Mouse (Mus musculus): Measurements from ENCODE around the gene Prkce.

Gene Prkce

DNA sequence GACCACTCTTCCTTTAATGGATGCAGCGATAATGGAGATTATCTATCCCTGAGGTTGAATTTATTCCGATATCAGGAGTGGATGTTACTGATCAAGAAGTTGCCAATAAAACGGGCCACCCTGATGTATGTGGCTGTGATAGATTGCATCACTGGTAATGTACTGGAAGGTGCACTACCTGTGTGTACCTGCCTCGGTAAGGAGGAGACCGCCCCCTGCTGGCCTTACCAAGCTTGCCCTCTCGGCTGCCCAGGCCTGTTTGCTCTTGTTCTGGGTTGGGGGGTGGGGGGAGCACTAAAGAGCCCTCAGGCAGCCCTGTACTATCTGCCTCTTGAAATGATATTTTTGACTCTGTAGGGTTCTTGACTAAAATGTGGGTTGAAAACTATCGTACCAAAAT lies 48.2 kb downstream of the Prkce start:
- in situ Hi-C loops (cut with MboI, MseI) = no loop called here

DNA sequence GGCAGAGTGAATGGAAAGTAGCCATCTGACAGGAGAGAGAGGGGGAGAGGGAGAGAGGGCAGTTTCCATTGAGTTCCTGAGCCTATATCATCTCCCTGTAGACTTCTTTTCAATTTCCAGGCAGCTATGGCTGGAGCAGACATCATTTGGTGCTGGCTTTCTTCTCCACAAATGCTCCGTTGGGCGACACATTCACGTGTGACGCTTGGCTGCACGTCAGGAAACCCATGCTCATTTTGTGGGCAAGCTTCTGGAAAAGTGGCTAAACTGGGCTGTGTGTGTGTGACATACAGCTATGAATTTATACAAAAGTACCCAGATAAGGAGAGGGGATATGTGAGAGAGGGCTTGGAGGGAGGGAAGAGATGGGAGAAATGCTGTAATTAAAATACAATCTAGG lies 49.9 kb downstream of the Prkce start:
- in situ Hi-C loops (cut with MboI, MseI) = no loop called here

DNA sequence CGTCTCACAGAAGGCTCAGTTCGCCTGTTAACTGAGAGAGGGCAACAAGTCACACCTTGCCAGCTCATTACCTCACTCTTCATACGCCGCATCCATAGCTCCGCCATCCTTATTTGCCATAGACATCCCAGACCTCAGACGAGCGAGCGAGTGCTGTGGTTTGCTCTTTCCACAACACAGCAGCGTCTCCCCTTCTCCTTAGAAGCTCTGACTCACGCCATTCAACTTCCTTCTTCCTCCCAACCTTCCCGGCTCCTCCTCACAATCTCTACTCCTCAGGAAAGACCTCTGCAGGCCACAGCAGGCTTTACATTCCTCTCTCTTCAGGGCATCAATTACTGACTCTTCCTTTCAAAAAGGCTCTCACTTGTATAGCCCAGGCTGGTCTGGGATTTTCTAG lies 51.0 kb downstream of the Prkce start:
- in situ Hi-C loops (cut with MboI, MseI) = no loop called here

DNA sequence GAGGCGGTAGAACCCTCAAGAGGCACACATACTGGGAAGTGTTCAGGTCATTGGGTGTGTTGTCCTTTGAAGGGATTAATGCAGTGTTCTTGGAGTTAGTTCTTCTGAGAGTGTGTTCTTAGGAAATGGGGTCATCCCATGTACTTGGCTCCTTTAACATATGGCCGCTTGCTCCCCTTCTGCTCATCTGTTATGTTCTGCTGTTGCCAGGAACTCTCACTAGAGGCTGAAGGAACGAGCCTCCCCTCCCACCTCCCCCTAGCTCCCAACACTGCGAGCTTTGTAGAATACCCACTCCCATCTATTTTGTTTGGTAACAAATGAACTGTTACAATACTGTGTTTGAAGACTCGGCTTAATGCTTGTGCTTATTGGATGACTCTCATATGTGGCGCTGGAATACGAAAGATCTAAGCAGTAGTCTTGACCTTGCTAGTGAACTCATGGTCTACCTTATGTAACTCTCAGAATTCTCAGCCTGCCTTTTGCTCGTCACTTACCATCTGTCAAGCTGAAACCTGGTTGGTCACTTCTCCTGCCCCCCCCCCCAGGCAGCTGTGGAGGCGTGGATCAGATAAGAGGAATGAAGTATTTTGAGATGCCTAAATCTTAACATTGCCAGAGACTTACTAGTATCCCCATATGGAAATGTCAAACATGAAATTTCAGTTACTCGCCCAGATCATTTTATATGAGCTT lies 58.1 kb downstream of the Prkce start:
- in situ Hi-C loops (cut with MboI, MseI) = no loop called here

DNA sequence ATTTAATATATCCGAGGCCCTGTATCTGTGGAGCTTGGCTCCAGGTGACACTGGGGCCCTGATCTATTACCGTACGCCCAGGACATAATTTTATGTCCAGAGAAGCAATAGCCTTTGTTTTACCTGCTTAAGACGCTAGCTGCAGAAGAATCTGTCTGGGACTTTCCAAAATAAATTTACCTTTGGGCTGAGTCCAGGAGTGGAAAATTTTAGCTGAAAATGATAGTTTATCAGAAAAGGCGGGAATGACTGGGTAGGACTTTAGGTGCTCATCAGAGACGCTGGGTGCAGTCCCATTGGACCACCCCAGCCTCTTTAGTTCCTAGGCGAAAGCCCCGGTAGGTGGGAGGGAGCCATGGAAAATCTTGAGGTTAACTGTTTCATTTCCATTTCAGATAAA lies 58.6 kb downstream of the Prkce start:
- in situ Hi-C loops (cut with MboI, MseI) = no loop called here

DNA sequence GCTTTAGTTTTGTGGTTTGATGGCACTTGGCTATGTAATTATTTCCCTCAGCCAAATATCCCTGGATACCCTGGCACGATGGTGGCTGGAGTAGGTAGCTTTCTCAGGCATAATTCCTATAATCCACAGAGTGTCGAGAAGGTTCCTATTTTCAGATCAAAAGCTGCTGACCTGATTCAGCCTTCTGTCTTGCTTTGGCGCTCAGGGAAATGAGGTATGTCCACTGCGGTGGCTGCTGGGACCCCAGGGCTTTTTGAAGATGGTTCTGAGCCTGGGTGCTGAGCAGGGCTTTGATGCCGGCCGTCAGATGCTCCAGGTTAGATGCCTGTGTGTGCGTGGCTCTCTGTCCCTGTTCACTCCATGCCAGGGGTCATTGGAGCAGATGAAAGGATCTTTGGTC lies 59.0 kb downstream of the Prkce start:
- in situ Hi-C loops (cut with MboI, MseI) = no loop called here

DNA sequence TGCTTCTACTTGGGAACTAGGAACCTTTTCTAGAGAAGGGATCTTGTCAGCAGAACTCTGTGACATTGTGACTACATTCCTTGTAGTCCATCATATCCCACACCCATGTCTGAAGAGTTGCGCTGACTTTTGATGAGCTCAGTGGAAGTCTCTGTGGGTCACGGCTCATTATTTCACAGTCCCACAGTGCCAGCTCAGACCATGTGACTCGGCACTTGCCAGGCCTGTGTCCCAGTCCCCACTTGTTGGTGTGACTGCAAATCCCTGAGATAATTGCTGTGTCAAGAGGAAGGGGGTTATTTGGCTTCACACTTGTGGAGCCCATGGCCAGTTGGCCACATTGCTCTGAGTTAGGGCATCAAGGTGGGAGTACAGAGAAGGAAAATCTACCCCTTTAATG lies 59.8 kb downstream of the Prkce start:
- in situ Hi-C loops (cut with MboI, MseI) = no loop called here

DNA sequence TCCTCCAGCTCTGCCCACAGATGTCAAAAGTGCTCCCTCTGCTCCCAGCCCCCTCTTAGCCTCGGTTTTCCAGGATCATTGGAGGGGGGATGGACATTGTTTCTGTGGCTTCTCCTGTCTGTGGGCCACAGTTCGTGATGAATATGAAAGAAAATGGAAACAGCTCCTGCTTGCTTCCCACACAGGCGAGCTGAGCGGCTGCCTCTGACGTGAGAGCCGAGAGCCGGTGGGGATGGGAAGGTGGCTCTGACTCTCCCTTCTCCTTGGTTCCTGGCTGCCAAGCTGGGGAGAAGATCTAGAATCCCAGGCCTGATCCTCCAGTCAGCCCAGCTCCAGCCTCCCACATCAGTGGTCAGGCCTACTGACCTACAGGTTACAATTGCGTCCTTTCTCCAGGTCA lies 61.3 kb downstream of the Prkce start:
- in situ Hi-C loops (cut with MboI, MseI) = no loop called here

DNA sequence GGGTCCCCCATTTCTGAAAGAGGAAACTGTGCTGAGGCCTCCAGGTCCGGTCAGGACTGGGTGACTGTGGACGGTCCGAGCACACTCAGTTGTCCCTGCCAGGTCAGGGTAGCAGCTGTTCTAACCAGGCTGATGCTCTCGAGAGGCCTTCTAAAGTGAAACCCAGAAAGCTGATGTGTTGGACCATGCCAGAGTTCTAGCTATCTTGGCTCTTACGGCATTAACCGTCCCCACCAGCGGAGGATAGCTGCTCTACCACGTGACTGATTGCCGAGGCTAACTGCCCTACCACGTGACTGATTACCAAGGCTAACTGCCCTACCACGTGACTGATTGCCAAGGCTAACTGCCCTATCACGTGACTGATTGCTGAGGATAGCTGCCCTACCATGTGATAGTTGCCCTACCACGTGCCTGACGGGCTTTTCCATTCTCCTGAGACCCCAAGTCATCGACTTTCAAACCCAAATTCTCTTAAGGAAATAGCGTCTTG lies 62.6 kb downstream of the Prkce start:
- in situ Hi-C loops (cut with MboI, MseI) = no loop called here

DNA sequence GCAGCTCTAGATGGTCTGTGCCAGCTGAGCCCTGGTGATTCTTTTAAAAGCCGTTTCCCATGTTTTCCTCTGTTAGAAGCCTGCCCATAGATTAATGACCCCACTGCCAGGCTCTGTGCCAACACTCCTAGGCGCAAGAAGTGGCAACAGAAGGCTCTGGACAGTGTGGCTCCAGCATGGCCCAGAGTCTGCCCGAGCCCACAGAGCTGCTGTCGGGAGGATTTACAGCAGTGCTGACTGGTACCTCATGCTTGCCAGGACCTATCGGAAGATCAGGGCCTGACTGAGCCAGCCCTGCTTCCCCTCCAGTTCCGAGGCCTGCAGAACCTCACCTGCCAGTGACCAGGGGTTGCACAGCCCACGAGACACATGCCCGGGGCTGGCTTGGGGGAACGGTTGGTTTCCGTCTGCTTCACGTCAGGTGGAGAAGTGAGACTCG lies 64.2 kb downstream of the Prkce start:
- in situ Hi-C loops (cut with MboI, MseI) = no loop called here

DNA sequence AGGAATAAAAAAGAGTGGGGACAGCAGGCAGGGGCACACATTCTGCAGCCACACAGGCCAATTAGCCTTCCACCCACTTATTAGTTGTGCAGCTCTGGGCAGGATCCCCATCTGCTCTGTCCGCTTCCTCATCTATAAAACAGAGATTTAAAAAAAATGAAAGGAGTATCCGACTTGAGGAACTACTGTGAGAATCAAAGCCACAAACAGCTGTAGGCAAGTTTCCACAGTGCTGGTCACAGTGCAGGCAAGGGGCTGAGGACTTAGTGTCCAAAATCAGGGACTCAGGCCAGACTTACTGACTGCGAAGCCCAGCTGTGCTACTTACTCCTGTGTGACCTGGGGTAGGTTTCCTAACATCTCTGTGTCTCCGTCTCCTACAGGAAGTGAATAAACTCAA lies 64.7 kb downstream of the Prkce start:
- in situ Hi-C loops (cut with MboI, MseI) = no loop called here

DNA sequence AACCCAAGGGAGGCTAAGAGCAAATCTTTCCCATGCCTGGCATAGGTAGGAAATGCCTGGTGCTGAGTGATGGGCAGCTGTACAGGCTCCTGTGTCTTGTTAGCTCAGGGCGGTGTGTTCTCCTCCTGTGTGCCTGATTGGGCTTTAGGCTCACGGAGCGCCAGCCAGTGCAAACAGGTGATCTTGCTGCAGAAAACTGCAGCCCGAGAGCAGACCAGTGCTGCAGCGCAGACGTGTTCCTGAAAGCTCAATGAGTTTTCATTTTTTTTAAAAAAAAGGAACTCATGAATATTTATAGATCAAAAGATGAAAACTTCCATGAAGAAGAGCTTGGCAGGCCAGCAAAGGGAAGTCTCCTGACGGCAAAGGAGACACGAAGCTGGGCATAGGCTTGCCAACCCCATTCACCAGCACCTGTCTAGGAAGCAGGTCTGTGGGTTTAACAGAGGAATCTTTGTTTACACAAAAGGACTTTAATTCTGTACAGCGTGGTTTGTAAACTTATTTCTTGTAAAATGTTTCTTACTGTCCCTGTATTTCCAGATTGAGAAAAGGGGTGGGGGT lies 67.1 kb downstream of the Prkce start:
- in situ Hi-C loops (cut with MboI, MseI) = no loop called here

DNA sequence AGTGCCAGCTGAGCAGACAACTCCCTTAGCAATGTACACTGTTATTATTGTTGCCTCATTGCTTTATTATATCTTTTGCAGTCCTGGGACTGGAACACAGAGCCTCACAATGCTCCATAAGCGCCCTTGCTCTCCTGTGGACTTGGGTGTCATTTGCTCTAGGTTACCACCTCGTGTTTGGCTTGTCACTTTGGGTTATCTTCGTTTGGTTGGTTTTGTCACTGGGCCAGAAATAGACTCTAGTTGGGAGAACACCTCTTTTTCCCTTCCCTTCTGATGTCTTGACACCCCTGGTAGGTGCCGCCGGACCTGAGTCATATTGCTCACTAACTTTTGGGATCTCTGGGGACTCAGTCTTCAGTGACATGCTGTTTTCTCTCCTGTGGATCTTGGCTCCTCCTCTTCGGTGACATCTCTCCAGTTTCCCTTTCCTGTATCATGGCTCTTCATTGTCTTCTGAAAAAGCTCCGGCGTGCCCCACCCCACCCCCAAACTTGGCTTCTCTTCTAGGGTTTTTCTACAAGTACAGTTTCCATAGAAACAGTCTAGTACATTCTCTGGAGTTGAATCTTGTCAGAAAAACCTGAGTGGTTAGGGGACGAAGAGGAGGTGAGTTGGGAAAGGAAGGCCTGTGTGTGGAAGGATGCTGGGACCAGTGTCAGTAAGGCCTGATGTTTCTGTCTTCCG lies 68.6 kb downstream of the Prkce start:
- in situ Hi-C loops (cut with MboI, MseI) = no loop called here

DNA sequence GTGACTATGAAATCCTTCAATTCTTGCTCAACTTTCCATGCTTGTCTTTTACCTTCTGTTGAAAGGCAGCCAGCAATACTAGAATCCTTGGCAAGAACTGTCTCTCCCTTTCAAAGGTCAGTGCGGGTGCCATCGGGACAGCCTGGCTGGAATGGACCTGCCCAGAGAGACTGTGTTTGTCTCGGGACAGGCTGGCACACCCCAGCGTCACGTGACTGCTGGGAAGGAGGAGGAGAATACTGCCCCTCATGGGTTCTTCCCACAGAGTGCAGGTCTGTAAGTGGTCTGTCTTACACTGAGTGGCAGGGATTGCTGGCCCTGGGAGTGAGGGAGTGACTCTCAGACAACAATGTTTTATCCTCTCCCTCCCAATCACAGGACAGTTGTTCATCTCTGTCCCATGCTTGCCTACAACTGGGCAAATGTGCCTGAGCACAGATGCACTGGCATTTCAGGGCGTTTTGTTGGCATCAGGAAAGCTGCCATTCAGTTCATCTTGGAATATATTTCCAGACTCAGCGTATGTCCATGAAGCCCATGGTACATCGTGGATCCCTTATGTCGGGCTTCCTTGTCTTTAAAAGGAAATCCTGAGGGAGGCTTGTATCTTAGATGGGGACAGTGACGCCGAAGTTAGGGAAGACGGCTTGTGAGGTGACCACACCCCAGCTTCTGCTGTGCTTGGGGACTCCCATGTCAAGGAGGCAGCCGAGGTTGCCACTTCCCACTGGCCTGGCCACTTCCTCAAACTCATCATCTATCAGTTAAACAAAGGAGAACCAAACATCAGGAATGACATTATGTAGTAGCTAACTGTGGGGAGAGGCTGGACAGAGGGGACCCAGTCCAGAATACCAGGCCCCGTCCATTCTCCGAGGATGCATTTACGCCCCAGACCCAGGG lies 69.5 kb downstream of the Prkce start:
- in situ Hi-C loops (cut with MboI, MseI) = no loop called here

DNA sequence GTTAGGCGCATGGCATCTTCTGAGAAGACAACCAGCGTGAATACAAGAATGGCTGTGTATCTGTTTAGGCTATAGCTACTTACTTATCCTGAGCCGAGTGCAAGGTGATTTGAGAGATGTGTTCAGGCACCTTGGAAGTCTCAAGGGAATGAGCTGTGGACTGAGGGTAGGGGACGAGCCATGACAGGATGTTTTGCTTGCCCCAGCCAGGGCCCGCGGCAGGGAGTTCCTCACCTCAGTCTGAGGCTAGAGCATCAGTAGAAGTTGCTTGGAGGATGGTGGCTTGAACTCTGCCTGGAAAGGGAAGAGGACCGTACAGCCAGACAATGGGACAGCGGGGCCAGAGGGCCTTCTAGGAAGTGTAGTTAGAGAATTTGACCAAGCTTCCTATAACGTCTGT lies 74.7 kb downstream of the Prkce start:
- in situ Hi-C loops (cut with MboI, MseI) = no loop called here

DNA sequence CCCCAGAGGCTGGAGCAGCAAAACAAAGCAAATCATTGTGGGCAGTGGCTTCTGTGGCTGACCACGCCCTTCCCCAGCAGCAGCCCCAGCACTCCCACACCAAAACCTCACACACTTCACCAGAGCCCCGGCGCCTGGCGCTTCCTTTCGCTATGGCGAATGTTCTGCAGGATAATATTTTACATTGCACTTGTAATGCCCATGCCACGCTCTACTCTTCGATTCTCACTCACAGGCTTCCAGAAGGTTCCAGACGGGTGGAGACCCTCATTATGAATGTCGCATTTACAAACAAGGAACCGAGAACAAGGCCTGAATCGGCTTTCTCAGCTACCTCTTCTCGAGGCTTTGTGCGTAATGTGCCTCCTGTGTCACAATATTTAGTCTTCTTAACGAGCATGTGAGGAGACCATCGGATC lies 75.5 kb downstream of the Prkce start:
- in situ Hi-C loops (cut with MboI, MseI) = no loop called here

DNA sequence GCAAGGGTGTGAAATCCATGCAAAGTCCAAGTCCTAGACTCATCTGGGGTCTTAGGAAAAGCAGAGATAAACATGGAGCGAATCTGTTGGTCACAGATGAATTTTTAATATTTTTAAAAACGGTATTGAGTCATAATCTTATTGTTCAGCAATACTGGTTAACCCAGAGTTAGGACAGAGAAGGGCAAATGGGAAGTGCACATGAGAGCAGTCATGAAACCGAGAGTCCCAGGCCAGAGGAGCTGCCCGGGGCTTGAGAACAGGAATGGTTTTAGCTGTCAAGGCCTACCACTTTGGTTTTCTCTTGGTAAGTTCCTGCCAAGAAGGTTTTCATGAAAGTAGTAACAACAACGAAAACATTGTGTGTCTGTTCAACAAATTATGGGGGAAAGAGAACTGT lies 76.8 kb downstream of the Prkce start:
- in situ Hi-C loops (cut with MboI, MseI) = no loop called here

DNA sequence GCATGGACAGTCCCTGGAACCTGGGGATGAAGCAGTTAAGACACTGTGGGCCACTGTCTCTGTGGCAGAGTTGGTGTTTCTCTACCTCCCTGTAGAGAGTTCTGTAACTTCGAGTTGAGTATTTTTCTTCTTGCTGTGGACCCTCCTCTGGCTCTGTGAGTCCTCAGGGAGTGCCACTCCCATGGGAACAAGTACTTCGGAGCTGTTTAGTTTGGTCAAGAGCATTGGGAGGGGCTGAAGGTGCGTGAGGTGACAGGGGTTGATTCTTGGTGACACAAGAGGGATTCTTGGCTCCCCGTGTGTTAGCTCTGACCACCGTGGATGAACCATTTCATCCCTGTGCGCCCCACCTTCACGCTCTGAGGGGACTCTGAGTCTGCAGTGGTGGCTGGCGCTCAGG lies 81.2 kb downstream of the Prkce start:
- in situ Hi-C loops (cut with MboI, MseI) = no loop called here

DNA sequence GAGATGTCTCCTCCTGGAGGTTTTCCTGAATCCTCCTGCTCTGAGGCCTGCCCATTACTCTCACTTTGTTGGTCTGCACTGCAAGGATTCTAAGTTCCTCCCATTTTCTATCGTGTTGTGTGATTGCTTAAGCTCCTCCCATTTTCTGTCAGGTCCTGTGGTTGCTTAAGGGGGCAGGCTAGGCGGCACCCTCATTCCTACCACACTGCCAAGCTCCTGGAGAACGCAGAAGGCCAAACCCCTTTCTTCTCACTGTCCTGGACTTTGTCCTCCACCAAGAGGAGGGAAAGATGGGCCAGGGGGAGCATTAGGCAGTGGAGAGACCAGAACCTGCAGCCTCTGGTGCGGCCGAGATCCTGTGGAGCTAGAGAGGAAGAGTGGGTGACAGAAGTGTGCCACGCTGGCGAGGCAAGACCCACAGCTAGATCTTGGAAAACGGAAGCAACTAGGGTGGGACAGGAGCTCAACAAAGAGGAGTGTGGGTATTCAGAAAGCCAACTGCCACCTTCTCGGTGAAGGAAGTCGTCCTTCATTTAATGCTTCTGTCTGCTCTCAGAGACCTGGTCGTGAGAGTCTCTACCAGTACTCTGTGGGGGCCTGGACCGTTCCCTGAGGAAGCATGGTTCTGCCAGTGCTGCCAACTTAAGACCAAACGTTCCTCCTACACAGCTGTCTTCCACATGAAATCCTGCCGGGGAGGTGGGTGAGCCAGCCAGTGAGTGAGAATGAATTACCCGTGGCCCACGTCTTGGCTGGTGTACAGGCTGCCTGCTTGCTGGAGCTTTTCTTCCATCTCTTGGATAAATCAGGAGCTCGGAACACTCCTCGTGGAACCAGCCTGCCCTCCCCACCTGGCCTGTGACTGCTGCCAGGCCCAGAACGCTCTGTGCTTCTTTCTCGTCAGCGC lies 82.2 kb downstream of the Prkce start:
- in situ Hi-C loops (cut with MboI, MseI) = no loop called here

DNA sequence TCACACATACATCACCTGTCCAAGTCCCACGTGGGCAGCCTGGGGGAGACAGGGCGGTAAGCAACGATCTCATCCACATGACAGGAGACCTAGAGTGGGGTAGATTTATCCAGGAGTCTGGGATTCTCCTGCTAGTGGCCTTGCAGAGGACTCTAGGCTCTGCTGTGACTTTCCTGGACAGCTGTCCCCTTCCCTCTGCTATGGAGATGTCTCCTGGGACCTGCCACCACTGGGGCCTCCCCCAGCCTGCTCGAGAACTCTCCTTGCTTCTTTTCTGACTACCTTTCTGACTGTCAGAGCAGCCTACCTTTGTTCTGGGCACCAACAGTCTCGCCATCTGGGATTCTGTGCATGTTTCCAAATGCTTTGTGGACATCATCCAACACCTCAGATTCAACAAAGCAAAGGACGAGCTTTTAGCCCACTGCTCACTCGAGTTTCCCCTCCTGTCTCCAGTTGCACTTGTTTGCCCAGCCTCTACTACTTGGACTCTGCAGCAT lies 82.9 kb downstream of the Prkce start:
- in situ Hi-C loops (cut with MboI, MseI) = no loop called here

DNA sequence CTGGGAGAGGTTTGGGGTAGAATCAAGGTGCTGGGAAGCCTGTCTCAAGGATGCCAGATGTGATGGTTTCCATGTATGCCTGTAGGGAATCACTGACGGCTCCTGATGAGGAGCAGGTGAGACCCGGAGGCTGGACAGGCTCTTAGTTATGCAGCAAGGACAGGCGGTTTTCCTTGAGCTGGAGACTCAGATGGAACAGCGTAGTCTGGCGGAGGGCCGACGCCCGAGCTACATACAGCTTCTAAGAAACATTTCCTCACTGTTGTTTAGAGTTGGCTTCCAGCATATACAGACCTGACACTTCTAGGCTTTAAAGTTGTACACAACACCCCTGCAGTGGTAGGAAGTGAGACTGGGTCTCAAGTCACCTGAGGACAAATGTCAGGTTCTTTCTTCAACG lies 86.3 kb downstream of the Prkce start:
- in situ Hi-C loops (cut with MboI, MseI) = no loop called here
